Mouse (Mus musculus) frontal cortex, postnatal 14 days (tissue): Measurements from ENCODE around the gene Dgkq.

Experiments
- DNase-seq, 2 experiments: peaks; one replicate each; pipeline ENCODE4 v3.0.0; 2022; ENCODE audit warnings: low spot score in 2 of 2

The Dgkq gene

DNA sequence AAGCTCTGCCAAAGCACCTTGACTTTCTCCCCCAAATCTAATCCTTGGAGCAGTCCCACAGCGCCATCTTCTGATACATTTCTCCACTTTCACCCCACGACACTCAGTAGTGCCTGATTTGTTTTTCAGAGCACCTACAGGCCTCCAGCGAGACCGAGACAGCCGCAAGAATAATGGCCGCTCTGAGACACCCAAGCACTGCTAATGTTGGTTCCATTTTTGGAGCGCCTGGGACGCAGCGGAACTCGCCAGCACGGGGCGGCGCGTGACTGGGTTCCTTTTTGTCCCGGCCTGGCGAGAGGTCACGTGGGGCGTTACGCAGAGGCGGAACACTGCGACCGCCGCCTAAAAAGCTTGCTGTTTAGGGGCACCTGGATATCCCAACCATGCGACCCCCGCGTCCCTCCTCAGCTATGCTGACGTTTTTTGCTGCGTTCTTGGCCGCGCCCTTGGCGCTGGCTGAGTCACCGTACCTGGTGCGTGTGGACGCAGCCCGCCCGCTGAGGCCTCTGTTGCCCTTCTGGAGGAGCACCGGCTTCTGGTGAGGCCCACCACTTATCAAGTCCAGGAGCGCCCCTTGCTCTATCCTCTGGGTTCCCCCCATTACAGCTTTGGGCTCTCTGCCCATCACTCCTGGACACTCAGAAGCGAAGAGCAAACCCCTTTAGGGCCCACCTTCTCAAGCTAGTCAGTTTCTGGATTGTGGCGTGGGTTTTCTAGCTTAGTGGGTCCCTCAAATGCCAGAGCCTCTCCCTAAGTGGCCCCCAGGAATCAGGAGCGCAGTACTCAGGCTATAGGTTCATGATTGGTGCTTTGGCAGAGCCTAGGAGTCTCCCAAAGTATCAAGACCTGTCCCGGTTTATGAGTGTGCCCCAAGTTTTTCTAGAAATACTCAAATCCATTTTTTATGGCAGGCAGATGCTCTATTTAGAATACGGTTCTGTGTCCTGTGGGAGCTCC lies at the start of gene Dgkq:
Gene Dgkq, minus strand, starts transcription at position 696 of the 960 bp plus-strand sequence.
- DNase-seq = peak; percentile 81 to 82

DNA sequence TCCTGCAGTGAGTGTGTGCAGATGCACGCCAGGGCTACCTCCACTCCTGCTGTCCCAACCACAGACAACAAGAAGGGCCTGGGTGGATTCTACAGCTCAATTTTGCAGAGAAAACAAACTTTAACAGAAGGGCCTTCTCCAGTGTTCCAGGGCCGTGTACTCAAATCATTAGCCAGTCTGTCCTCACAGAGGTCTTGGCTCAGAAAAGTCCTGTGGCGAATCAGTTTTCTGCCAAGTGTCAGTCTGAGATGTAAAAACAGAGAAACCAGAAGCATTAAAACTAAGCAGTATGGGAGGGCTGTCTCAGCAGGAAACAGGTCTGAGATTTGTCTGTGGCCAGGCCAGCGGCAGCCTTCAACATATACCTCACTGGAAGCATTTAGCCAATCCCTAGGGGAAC lies 48.6 kb upstream of the Dgkq start:
- DNase-seq = no peak

DNA sequence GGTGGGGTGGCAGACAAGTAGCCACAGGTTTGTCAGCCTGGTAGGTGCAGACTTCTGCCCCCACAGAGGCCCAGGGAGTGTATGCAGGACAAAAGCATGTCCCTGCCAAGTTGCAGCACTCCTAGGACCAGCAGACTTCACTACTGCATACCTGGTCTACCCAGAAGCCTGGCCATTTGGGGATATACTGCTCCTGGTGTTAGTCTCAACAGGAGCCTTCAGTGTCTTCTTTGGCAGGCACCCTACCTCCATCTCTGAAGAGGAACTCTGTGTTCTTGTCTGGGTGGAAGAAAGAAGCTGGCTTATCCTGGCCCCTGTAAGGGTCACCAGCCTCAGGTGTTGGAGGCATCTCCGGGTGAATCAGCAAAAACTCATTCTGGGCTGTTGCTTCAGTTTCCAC lies 46.5 kb upstream of the Dgkq start:
- no peak for DNase-seq

DNA sequence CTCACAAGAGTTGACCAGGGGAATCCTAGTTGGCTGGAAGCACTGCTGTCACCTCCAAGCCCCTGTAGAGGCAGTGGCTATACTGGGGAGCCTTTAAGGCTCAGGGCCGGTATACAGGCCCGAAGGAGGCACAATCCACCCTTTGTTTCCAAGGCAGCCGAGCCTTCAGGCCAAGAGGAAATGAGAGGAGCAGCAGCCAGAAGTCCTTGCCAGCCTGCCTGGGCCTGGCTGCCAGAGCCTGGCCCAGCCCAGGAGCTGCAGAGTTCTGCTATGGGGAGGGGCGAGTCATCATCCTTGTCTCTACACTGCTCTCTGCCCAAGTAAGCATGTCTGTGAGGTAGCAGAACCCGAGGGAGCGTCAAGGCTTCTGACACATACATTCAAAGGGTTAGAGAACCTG lies 44.7 kb upstream of the Dgkq start:
- no peak for DNase-seq

DNA sequence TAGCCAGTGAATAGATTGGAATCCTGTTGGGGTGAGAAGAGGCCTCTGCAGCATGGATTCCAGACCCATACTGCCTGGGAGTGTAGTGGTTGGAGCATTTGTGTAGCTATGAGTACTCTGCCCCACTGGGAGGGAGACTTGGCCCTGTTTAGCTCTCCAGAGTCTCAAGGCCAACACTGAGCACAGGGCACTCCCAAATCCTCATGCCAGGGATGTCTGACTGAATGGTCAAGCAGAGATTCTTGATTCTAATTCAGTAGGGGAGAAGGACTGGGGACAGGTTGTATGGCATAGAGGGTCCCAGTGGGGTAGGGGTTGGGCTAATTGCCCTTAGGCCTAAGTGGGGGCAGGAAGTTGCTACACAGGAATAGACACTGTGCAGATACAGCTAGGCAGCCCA lies 44.2 kb upstream of the Dgkq start:
- DNase-seq = no peak

DNA sequence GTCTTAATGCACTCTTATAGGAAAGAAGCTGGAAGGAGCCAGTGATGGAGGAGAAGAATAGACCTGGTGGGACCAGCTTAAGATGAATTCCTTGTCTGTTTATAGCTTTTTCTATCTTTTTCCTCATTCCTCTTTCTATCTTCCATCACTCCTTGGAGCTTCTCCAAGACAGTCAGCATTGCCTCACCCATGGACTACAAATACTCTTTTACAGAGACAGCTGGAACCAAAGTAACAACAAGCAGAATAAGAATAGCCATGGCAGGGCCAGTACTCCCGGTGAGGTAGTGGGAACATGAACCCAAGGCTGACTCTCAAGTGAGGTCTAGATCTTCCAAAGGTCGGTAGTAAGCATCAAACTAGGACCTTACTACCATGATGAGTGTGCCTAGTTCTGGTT lies 43.6 kb upstream of the Dgkq start:
- no peak for DNase-seq

DNA sequence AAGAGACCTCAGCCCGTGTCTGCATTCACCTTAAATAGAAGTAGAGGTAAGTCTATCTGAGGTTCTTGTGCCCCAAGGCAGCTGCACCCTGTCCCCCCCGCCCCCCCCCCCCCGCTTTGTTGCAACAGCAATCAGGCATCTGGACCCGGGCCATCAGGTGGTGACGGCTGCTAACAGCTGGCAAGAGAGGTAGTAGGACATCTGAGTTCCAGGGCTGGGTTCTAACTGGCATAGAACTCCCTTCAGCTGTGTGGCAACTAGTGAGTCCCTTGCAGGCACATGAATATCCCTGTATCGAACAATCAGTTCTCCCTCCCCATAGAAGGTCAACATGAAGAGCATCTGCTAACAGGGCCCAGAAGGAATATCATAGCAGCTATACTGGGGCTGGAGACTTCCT lies 42.5 kb upstream of the Dgkq start:
- no peak for DNase-seq

DNA sequence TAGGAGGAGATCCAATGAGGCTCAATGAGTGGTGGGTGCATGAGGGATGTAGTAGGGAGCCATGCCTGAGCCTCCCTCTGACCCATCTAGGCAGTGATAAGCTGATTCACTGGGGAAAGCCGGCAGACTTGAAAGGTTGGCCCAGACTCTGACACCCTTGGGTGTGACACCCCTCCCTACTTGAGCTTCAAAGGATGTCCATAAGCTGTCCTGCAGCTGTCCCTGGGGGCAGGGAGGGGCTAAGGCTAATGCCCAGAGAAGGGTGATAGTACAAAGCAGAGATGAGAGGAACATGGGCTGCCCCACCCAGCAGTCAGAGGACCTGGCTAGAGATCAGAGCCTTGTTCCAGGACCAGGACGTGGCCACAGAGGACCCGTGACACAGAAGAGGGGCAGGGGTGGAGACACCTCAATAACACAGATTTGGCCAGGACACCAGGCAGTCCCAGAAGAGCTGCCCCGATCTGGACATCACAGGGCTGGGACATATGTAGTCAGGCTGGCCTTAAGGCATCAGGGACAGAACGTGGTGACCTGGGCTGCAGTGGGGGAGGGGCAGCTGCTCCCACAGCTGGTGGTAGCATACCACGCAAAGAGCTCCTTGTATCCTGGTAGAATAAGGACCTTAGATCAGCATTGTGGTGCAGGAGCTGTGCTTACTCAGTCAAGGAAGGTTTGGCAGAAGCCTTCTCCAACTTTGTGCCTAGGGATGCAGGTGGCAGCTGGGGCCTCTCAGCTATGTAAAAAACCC lies 39.7 kb upstream of the Dgkq start:
- no peak for DNase-seq

DNA sequence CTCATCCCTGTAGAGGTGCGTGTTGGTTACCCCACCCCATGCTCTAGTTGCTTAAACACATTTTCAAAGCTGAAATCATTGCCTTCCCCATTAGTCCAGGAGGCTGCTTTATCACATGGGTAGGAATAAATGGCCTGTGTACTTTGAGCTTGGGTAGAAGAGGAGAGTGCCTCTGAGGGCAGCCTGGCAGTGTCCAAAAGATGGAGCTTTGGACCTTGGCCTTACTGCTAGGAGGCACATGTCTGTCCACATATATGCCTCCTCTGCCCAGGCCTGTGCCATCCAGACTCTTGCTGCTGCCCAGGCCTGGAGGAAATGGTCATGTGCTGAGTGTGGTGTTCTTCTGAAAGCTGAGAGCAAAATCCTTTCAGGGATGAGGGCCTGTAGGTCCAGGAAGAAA lies 38.9 kb upstream of the Dgkq start:
- DNase-seq = no peak

DNA sequence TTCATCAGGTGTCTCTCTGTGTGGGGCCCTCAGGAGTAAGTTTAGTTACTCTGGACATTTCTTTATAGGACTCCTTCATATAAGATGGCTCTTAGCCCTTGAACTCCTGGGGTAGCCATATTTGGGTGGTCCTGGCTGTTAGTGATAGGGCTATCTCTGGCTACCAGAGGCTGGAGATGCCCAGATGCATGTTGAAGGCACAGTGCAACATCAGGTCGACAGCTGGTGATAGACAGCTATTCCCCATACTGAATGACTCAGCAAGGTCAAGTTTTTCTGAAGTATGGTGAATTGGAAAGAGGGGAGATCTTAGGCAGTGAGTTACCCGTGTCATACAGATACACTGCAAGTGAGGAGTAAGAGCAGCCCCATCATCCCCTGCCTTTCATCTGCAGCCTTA lies 38.3 kb upstream of the Dgkq start:
- no peak for DNase-seq

DNA sequence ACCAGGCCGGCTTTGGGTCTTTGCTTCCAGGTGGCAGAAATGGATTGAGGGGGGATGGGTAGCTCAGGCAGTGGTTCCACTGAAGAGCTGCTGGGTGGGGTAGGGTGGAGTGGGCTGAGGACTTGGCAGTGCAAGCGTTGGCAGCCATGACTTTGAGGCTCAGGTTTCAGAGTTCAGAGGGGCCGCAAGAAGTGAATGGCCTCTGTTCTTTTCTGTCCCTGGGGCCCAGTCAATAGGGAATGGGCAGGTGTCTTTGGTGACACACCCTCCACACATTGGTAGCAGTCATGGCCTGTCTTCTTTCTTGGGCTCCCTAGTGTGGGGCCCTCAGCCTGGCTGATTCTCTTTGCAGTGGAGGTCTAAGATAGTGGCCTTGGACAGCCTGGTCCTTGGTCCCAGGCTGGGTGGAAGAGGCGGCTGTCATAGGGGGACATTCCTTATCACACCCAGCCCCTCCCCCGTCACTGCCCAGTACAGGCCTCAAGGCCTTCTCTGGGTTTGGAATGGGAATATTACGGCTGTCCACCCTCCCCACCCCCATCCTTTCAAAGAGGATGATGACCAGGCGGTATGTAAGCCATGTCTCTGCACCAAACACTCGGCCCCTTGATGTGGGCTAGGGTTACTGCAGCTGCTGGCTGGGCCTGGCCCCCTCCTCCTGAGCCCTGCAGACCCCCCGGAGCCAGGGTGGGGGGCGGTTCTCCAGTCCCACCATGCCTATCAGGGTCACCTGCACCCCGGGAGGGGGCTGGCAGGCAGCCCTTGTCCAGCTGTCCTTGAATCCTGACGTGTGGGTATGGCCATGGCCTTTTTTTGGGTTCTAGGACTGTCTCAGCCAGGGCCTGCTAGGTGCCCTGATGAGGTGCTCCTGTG lies 34.5 kb upstream of the Dgkq start:
- DNase-seq = no peak

DNA sequence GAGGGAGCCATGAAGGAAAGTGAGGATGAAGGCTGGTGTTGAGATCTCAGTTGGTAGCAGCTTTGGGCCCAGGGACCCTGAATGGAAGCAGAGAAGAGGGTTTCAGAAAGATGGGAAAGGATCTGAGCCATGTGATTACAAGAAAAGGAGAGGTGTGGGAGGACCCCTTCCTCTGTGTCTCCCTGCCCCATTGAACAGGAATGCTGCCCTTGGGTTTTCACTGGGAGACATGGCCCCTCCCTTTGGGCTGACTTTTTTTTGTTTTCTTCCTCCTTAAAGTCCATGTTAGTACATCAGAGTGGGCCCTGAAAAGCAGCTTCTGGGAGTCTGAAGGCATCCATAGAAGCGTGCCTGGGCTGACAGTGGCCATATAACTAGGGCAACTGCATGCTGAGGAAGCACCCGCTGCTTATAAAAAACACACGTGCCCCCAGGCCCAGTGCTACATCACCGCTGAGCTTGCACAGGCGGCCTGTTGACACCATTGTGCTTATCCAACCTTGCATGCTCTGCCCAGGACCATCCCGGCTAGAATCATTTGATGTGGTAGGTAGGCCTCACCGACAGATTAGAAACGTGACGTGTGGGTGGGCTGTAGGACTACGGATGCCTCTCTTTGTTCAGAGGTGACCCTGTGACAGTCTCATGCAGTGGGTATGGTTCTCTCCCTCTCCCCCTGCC lies 32.0 kb upstream of the Dgkq start:
- DNase-seq = no peak

DNA sequence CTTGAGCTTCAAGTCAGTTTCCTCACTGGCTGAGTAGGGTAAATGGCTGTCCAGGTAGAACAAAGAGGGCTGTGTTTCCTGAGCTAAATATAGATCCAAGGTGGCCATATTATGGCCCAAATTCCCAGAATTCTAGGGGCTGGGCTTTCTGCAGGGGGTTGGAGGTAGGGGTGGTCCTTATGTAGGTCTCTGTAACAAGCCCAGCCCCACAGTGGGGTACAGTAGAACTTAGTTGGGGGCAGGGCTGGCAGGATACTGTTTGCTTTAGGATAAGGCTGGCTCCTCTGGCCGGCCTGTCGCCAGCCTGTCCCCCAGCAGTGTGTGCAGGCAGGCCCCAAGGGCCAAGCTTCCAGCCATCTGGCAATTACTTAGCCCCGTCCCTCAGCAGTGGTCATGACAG lies 30.9 kb upstream of the Dgkq start:
- DNase-seq = no peak

DNA sequence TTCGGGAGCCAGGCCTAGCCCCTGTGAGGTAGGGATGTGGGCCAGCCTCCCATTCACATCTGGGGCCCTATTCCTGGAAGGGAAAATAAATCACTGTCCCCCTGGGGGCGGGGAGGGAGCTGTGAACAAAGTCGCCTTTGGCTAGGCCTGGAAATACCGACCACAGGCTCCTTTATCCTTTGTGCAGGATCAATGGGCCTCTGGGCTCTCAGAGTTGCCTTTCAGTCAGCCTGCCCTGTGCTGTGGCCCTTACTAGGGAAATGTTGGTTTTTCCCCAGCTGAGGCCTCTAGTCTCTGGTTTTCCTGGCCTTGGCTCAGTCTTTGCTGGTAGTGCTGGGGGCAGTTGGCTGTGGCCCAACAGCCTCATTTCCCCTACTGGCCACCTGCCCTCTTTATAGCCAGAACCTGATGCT lies 27.9 kb upstream of the Dgkq start:
- DNase-seq = peak; percentile 55 to 62

DNA sequence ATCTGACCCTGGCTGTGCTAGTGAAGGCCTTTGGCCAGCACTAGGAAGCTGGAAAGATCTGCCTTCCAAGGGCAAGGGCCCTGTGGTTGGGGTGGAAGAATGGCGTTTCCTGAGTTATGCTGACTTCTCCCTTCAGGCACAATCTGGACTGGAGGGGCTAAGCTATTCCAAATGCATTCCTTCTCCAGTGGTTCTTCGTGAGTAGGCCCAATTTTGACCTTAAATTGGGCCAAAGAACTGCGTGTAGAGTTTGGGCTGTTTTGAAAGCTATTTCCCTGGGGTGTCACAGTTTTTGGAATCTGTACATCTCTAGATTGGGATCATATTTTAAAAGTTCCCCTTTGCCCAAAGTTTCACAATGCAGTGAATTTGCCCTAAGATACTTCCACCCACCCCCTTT lies 27.1 kb upstream of the Dgkq start:
- DNase-seq = no peak

DNA sequence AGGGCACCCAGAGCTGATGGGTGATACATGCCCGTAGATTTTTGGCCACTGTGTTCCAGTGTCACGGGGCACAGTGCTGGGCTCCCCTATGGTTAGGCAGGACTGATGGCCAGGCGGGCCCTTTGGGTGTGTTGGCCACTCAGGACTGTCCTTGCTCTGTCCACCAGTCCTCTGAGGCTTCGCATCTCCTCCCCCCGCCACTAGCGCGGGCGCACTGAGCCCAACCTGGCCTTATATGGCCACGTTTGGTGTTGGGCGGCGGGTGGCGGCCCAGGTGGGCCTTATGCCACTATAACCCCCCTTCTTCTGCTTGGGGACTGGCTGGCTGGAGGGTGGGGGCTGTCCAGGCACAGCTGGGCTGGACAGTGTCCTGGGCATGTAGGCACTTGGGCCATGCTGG lies 26.4 kb upstream of the Dgkq start:
- DNase-seq = no peak

DNA sequence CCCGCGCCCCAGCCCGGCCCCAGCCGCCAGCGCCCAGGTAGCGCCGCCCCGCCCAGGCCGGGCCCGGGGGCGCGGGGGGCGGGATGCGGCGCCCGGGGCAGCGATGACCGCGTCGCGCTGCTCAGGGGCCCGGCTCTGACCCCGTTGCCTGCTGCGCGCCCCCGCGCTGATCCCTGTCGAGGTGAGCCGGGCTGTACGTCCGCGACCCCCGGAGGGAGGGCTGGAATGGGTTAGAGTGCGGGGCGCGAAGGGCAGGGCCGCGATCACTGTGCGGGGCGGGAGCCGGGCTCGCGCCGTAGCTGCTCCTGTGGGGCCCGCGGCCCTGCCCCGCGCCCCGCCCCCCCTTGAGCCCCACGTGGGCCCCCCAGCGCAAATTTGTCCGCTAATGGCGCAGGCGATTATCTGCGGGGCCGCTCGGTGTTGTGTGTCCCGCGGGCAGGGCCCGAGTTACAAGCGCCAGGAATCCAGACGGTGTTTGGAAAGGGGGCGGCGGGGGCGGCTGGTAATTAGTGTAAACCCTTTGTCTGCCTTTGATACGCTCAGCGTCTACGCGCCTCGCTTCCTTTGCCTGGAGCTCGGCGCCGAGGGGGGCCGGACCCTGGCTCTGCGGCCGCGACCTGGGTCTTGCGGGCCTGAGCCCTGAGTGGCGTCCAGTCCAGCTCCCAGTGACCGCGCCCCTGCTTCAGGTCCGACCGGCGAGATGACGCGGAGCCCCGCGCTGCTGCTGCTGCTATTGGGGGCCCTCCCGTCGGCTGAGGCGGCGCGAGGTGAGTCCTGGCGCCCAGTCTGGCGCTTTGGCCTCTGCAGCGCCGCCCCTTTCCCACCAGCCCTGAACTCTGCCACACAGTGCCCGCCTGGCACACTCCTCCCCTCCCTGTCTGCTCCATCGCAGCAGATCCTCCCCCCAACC lies 25.1 kb upstream of the Dgkq start:
- no peak for DNase-seq

DNA sequence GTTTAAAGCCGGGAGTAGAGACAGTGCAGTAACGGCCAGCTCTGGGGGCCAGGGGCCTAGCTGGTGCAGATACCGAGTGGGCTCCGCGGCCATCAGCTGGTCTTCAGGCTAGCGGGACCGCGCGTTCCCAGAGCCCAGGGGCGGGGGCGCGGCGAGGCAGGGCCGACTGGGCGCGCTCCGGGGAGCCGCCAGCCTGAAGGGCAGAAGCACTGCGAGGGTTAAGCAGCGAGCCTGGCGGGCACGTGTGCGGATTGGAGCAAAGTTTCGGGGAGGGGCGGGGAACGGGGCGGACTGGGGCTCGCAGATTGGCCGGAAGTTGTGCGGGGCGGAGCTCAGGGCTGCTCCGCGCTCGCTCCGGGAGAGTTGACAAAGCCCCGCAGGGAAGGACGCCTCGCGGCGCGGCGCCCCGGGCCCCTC lies 24.4 kb upstream of the Dgkq start:
- DNase-seq = peak in 1 of 2 experiments; percentile 65

DNA sequence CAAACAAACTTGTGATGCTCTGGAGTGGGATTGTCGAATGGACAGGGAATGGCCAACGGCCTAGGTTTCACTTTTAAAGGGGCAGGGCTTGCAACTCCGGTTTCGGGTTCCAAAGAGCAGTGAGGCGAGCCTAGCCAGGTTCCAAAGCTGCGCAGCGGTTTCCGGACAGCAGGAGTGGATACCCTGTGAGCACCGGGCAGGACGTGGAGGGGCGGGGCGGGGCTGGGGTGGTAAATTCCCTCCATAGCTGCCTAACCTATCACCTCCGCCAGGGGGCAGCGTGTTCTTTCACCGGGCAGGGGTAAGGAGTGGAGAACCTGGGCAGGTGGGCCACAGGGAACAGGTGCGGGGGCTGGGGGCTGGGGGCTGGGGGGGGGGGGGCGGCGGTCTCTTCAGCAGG lies 22.8 kb upstream of the Dgkq start, which contains the start of gene Fgfrl1:
Gene Fgfrl1, plus strand, starts transcription at position 112 of the 400 bp plus-strand sequence.
- no peak for DNase-seq

DNA sequence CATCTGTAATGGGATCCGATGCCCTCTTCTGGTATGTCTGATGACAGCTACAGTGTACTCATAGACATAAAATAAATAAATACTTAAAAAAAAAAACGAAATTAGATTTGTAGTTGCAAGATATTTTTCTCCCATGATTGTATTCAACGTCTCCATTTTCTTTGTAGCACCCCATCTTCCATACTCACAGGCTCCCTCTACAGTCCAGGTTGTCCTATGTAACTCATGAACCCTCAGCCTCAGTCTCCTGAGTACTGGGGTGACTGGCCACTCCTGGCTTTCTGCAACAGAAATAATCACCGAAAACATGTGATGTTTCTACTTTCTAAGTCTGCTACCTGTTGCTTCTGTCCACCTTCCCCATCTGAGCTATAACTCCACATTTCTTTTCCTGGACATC lies 21.7 kb upstream of the Dgkq start:
- no peak for DNase-seq
